Mouse (Mus musculus): ENCODE data around the gene Gm3149. TPM values are rescaled to one million over a fixed set of nuclear protein-coding genes. Genes with fewer than 3 reads are reported as not detected.
"Not testable (repeated sequence)": the region's sequence is repeated elsewhere in the genome, so short reads cannot be mapped to it uniquely, and the experiment has no call there.

Gene Gm3149
- polyA plus RNA-seq (2015; fragmentation: Nextera tagmentation; extraction: Ambion mirVana): not detected in 2 replicates

DNA sequence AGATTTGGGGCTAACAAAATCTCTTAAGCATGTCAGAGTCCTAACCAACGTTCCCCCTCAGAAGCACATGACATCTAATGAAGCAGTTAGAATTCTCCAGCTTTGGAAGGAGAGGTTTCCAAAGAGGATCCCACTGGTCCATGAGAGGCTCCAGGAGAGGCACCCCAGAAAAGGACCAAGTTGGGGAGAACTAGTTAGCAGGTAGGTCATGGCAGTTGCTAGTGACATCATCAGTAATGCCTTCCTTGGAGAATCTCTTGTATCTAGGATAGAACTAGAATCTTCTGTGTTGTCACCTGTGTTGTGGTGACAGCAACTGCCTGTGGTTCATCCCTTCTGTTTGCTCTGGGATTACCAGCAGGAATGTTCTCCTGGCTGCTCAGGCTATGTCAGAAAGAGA lies at the start of gene Gm3149:
TSS of gene Gm3149 (plus strand) at position 301 of the 400 bp plus-strand sequence.
- not testable (repeated sequence) for H3K4me3 ChIP-seq (ENCODE audit: low read length); H3K9me3 ChIP-seq (ENCODE audit: control insufficient read depth, low read length); H3K27ac ChIP-seq (ENCODE audit: low read length); H3K9ac ChIP-seq (ENCODE audit: low read length); H3K4me2 ChIP-seq (ENCODE audit: low read depth, low read length); H3K27me3 ChIP-seq (ENCODE audit: control insufficient read depth, insufficient read depth, low read depth, low read length); H3K4me1 ChIP-seq (replicated peaks; ENCODE audit: control insufficient read depth, insufficient read depth, low read length); ATAC-seq (ENCODE audit: low read depth); H3K36me3 ChIP-seq (ENCODE audit: control insufficient read depth, insufficient read depth, low read length)
- no CpG with 5 or more reads among the region's 1 CpGs for WGBS

DNA sequence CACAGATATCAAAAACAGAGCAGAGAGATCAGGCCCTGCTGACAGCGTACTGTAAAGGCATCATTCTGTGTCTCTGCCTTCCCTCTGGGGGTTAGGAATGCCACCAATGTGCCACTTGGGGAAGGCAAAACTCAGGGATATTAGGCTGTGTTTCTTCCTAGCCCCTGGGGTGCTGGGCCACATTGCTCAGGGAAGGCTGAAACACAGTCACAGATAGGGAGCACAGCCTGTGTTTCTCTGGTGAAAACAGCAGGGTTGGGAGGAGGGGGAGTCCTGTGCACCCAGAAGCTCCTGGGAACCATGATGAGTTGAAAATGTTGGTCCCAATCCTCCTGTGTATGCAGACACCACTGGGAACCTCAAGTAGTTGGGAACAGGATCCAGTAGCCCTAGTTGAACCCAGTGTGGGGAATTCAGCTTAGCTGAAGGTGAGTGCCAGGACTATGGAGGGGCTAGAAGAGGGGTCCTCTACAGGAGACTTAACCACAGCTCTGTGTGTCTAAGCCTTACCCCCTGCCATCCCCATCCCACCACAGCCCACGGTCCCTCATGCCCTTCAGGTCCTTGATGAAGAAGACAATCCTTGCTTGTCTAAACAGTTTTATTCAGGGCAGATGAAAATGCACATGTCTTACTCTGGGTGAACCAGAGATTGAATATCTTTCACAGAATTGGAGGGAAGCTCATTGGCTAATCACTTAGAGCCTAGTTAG lies 47.7 kb upstream of the Gm3149 start:
- WGBS: 89% methylated on average over 2 of the region's 2 CpGs
- not testable (repeated sequence) for H3K4me3 ChIP-seq (ENCODE audit: low read length); H3K4me1 ChIP-seq (replicated peaks; ENCODE audit: control insufficient read depth, insufficient read depth, low read length); H3K36me3 ChIP-seq (ENCODE audit: control insufficient read depth, insufficient read depth, low read length); H3K4me2 ChIP-seq (ENCODE audit: low read depth, low read length); H3K27me3 ChIP-seq (ENCODE audit: control insufficient read depth, insufficient read depth, low read depth, low read length); H3K9me3 ChIP-seq (ENCODE audit: control insufficient read depth, low read length); H3K9ac ChIP-seq (ENCODE audit: low read length); ATAC-seq (ENCODE audit: low read depth); H3K27ac ChIP-seq (ENCODE audit: low read length)

DNA sequence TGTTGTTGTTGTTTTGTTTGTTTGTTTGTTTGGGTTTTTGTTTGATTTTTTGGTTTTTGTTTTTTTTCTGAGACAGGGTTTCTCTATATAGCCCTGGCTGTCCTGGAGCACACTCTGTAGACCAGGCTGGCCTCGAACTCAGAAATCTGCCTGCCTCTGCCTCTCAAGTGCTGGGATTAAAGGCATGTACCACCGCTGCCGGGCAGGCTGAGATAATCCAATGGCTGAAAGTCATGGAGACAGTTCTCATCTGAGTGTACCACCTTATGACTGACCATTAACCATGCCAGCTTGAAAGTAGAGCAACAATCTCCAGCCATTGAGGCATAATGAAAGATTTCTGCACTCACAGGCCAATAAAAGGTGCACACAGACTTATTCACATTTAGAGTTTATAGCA lies 37.3 kb upstream of the Gm3149 start:
- not testable (repeated sequence) for H3K9me3 ChIP-seq (ENCODE audit: control insufficient read depth, low read length); H3K27me3 ChIP-seq (ENCODE audit: control insufficient read depth, insufficient read depth, low read depth, low read length); H3K4me1 ChIP-seq (replicated peaks; ENCODE audit: control insufficient read depth, insufficient read depth, low read length); H3K4me3 ChIP-seq (ENCODE audit: low read length); H3K9ac ChIP-seq (ENCODE audit: low read length); H3K27ac ChIP-seq (ENCODE audit: low read length); H3K36me3 ChIP-seq (ENCODE audit: control insufficient read depth, insufficient read depth, low read length); H3K4me2 ChIP-seq (ENCODE audit: low read depth, low read length); ATAC-seq (ENCODE audit: low read depth)
- 87% methylated on average over 2 of the region's 3 CpGs for WGBS

DNA sequence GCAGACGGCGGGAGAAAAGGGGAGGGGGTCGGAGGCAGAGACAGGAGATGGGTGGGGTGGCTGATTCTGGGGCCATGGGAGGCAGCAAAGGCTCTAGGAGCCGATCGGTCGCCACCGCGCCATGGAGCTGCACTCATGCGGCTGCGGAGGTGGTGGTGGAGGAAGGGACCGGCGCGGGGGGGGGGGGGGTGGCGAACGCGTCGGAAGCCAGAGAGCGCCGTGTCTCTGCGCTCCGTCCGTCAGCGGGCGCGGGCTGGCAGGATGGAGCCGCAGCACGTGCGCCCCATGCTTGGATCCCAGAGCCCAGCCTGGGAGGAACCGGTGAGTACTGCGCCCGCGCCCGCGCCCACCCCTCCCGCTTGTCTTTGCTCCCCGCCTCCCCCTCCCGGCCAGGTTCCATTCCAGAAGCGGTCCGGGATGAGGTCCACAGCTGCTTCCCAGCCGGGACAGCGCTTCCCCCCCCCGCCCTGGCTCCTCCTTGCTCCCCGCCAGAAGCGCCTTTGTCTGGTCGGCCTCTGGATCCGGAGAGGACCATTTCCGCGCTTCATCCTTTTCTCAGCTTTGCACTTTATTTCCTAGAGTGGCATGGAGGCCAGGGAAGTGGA lies 17.5 kb downstream of the Gm3149 start, which contains the start of gene 2610042L04Rik:
TSS of gene 2610042L04Rik (plus strand) at position 288 of the 605 bp plus-strand sequence.
- H3K27me3 ChIP-seq (ENCODE audit: control insufficient read depth, insufficient read depth, low read depth, low read length); H3K9me3 ChIP-seq (ENCODE audit: control insufficient read depth, low read length); H3K36me3 ChIP-seq (ENCODE audit: control insufficient read depth, insufficient read depth, low read length); ATAC-seq (ENCODE audit: low read depth); H3K4me1 ChIP-seq (replicated peaks; ENCODE audit: control insufficient read depth, insufficient read depth, low read length); H3K9ac ChIP-seq (ENCODE audit: low read length); H3K27ac ChIP-seq (ENCODE audit: low read length): not testable (repeated sequence)
- peak within 1 kb of the TSS; percentile 58 for H3K4me2 ChIP-seq (ENCODE audit: low read depth, low read length)
- peak within 1 kb of the TSS; percentile 33 for H3K4me3 ChIP-seq (ENCODE audit: low read length)
- WGBS: 0% methylated on average over 17 of the region's 48 CpGs

DNA sequence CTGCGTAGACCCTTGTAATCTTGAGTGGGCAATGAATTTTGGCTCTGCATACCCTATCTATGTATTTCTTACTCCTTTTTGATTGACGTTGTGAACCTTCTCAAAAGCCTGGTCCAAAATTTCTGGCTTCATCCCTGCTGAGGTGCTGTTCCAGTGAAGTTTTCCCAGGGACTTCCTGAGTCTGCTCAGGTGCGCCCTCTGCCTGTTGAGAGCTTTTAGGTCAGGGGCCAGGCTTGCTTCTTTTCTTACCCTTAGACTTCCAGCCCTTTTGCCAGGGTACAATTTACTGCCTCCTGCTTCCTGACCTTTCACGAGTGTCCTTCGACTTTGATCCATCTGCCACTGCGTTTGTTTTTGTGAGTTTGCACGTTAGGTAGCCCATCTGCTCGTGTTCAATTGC lies 18.4 kb downstream of the Gm3149 start:
- not testable (repeated sequence) for ATAC-seq (ENCODE audit: low read depth); H3K9me3 ChIP-seq (ENCODE audit: control insufficient read depth, low read length); H3K27me3 ChIP-seq (ENCODE audit: control insufficient read depth, insufficient read depth, low read depth, low read length); H3K9ac ChIP-seq (ENCODE audit: low read length); H3K4me2 ChIP-seq (ENCODE audit: low read depth, low read length); H3K4me3 ChIP-seq (ENCODE audit: low read length); H3K36me3 ChIP-seq (ENCODE audit: control insufficient read depth, insufficient read depth, low read length); H3K4me1 ChIP-seq (replicated peaks; ENCODE audit: control insufficient read depth, insufficient read depth, low read length); H3K27ac ChIP-seq (ENCODE audit: low read length)
- 4% methylated on average over 7 of the region's 8 CpGs for WGBS

DNA sequence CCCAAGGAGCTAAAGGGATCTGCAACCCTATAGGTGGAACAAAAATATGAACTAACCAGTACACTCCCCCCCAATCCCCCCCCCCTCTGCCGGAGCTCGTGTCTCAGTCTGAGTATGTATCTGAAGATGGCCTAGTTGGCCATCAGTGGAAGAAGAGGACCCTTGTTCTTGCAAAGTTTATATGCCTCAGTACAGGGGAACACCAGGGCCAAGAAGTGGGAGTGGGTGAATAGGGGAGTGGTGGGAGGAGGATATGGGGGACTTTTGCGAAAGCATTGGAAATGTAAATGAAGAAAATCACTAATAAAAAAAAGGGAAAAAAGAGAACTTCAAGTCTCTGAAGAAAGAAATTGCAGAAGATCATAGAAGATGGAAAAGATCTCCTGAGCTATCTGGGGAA lies 51.9 kb downstream of the Gm3149 start:
- H3K4me3 ChIP-seq (ENCODE audit: low read length); H3K36me3 ChIP-seq (ENCODE audit: control insufficient read depth, insufficient read depth, low read length); H3K27me3 ChIP-seq (ENCODE audit: control insufficient read depth, insufficient read depth, low read depth, low read length); H3K4me1 ChIP-seq (replicated peaks; ENCODE audit: control insufficient read depth, insufficient read depth, low read length); ATAC-seq (ENCODE audit: low read depth); H3K4me2 ChIP-seq (ENCODE audit: low read depth, low read length); H3K9me3 ChIP-seq (ENCODE audit: control insufficient read depth, low read length); H3K27ac ChIP-seq (ENCODE audit: low read length); H3K9ac ChIP-seq (ENCODE audit: low read length): not testable (repeated sequence)
- WGBS: 86% methylated on average over 3 of the region's 3 CpGs

DNA sequence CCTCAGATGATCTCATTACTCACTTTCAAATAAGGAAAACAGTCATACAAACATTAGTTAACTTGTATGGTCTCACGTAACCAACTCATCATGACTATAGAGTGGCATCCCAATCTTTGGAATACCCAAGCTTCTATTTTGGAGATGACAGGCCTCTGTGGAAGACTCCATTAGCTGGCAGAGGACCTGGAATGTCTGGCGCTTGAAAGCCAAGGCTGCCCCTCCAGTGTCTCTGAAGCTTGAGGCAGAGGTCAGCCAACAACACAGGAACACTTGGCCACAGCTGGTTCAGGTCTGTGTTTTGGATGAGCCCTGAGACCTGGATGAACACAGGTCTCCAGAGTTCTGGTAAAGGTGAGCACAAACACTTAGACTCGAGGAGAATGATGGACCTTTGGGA lies 52.6 kb downstream of the Gm3149 start:
- not testable (repeated sequence) for H3K27me3 ChIP-seq (ENCODE audit: control insufficient read depth, insufficient read depth, low read depth, low read length); H3K4me3 ChIP-seq (ENCODE audit: low read length); H3K27ac ChIP-seq (ENCODE audit: low read length); H3K4me2 ChIP-seq (ENCODE audit: low read depth, low read length); H3K36me3 ChIP-seq (ENCODE audit: control insufficient read depth, insufficient read depth, low read length); H3K9me3 ChIP-seq (ENCODE audit: control insufficient read depth, low read length); H3K4me1 ChIP-seq (replicated peaks; ENCODE audit: control insufficient read depth, insufficient read depth, low read length); H3K9ac ChIP-seq (ENCODE audit: low read length); ATAC-seq (ENCODE audit: low read depth)
- WGBS: 76% methylated on average over 3 of the region's 3 CpGs

Other genes starting within 250 kb of the Gm3149 start
- not detected in 2 replicates for gene Gm3115, start 233.2 kb upstream of the Gm3149 start, polyA plus RNA-seq (2015; fragmentation: Nextera tagmentation; extraction: Ambion mirVana)
- 0.16 and 0.36 TPM in 2 replicates for gene Gm8108, start 206.8 kb upstream of the Gm3149 start, polyA plus RNA-seq (2015; fragmentation: Nextera tagmentation; extraction: Ambion mirVana)
- gene Gm3127, start 152.3 kb upstream of the Gm3149 start, polyA plus RNA-seq (2015; fragmentation: Nextera tagmentation; extraction: Ambion mirVana): not detected in 2 replicates
- 0.23 and 0.33 TPM in 2 replicates for gene Gm2974, start 134.7 kb upstream of the Gm3149 start, polyA plus RNA-seq (2015; fragmentation: Nextera tagmentation; extraction: Ambion mirVana)
- not detected in 2 replicates for gene Gm3138, start 67.7 kb upstream of the Gm3149 start, polyA plus RNA-seq (2015; fragmentation: Nextera tagmentation; extraction: Ambion mirVana)
- 0.10 and 0.35 TPM in 2 replicates for gene 2610042L04Rik, start 17.5 kb downstream of the Gm3149 start, polyA plus RNA-seq (2015; fragmentation: Nextera tagmentation; extraction: Ambion mirVana)
- not detected in 2 replicates for gene Gm3159, start 80.2 kb downstream of the Gm3149 start, polyA plus RNA-seq (2015; fragmentation: Nextera tagmentation; extraction: Ambion mirVana)
- gene Gm3164, start 98.2 kb downstream of the Gm3149 start, polyA plus RNA-seq (2015; fragmentation: Nextera tagmentation; extraction: Ambion mirVana): 0.28 and 0.33 TPM in 2 replicates
- not detected in 2 replicates for gene Gm3173, start 113.7 kb downstream of the Gm3149 start, polyA plus RNA-seq (2015; fragmentation: Nextera tagmentation; extraction: Ambion mirVana)
- not detected in 2 replicates for gene Gm3182, start 164.5 kb downstream of the Gm3149 start, polyA plus RNA-seq (2015; fragmentation: Nextera tagmentation; extraction: Ambion mirVana)
- not detected in 2 replicates for gene Gm3047, start 238.1 kb downstream of the Gm3149 start, polyA plus RNA-seq (2015; fragmentation: Nextera tagmentation; extraction: Ambion mirVana)

All from lung, embryonic 16.5 days (tissue).